Mouse (Mus musculus) embryonic facial prominence, embryonic 13.5 days (tissue): ENCODE data around the gene Lgr6. TPM values are rescaled to one million over a fixed set of nuclear protein-coding genes. Genes with fewer than 3 reads are reported as not detected.

Experiments used
- ATAC-seq: fragments of 200-750 bp; cut with Nextera tagmentation; 2 replicates; pipeline ENCODE4 v1.8.0; 2017; ENCODE audit warnings: low read depth; ENCODE audit not compliant: insufficient number of reproducible peaks, insufficient read depth, low FRiP score, low TSS enrichment
- H3K27ac ChIP-seq: fragments of 300-500 bp; sonication (generic); 2 replicates; pipeline ENCODE4 v1.5.1; 2015; ENCODE audit warnings: moderate library complexity, mild to moderate bottlenecking, inconsistent platforms
- H3K27me3 ChIP-seq: fragments of 300-500 bp; sonication (generic); 2 replicates; pipeline ENCODE4 v1.6.1; 2015; ENCODE audit warnings: mild to moderate bottlenecking, inconsistent platforms
- H3K36me3 ChIP-seq: fragments of 300-500 bp; sonication (generic); 2 replicates; pipeline ENCODE4 v1.6.1; 2015; ENCODE audit warnings: mild to moderate bottlenecking, inconsistent platforms
- H3K4me1 ChIP-seq: fragments of 300-500 bp; sonication (generic); 2 replicates; pipeline ENCODE4 v1.6.1; 2015; ENCODE audit warnings: inconsistent platforms
- H3K4me2 ChIP-seq: fragments of 300-500 bp; sonication (generic); 2 replicates; pipeline ENCODE4 v1.6.1; 2015; ENCODE audit warnings: moderate library complexity, mild to moderate bottlenecking, inconsistent platforms
- H3K4me3 ChIP-seq: fragments of 300-500 bp; sonication (generic); 2 replicates; pipeline ENCODE4 v1.5.1; 2015; ENCODE audit warnings: mild to moderate bottlenecking, inconsistent platforms
- H3K9ac ChIP-seq: fragments of 300-500 bp; sonication (generic); 2 replicates; pipeline ENCODE4 v1.6.1; 2015; ENCODE audit warnings: mild to moderate bottlenecking, inconsistent platforms
- H3K9me3 ChIP-seq: fragments of 300-500 bp; sonication (generic); 2 replicates; pipeline ENCODE4 v1.6.1; 2016; ENCODE audit warnings: inconsistent platforms
- WGBS: fragments of 180-500 bp; shearing (Covaris S2); methylation state at CpG from one replicate; pipeline ENCODE4 v1.1.7; 2015; ENCODE audit warnings: mixed read lengths; 5-methylcytosine and 5-hydroxymethylcytosine counted together
- polyA plus RNA-seq: library from polyadenylated mRNA; unstranded; fragments of >200 nt; fragmentation: Nextera tagmentation; extraction: Ambion mirVana; gene quantifications from 2 replicates; pipeline ENCODE4 v1.2.1, GENCODE M21; 2015

Lgr6 gene
- polyA plus RNA-seq, 1 experiment from 2014 or later = 11.5 TPM

DNA sequence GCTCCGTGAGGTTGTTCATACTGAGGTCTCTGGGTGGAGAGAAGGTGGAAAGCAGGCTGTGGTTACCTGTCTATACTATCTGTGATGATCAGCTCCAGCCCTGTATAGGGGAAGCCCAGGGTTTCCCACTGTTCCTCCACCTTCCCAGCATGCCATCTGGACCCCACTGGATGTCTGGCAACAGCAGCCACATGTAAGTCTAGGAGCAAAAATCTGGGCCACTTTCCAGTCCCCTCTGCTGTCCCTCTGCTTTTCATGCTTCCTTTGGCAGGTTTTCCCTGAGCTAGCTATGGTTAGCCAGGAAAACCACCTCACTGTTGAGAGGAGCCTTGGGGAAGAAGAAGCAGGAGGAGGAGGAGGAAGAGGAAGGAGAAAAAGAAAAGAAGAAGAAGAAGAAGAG is 29.8 kb downstream of the Lgr6 start:
- 85% methylated on average over 1 of the region's 1 CpGs for WGBS
- Histone ChIP-seq H3K4me2 (no peak overlapping the region), H3K4me1 (peaks cover 21% of the 10 kb centered on the region; the same call in 1 of the 2 replicates), H3K27ac (no peak overlapping the region), H3K9me3 (0 out of 2 replicates have a peak, but pooled peaks cover 3% of the 10 kb centered on the region), H3K9ac (no peak overlapping the region), H3K4me3 (no peak overlapping the region), H3K27me3 (0 out of 2 replicates have a peak, but pooled peaks cover 4% of the 10 kb centered on the region), H3K36me3 (no peaks in the 10 kb centered on the region)
- ATAC-seq = no peak

DNA sequence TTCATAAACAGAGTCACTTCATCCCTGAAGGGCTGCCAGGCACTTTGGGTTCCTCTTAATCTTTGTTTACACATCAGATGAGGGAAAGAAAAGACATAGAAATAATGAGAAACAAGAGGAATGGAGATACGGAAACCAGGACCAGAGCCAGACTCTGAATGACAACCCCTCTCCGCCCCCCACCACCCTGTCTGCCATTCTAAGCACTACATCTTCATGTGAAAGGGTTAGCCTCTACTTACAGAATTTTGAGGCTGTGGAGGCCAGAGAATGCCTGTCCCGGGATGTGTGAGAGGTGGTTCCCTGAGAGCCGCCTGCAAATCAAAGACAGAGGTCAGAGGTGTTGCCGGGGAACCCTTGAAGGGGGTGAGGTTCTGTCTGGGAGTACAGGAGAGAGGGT is 32.4 kb downstream of the Lgr6 start:
- Histone ChIP-seq H3K4me1 (peaks cover 10% of the 10 kb centered on the region; the same call in 1 of the 2 replicates), H3K36me3 (no peaks in the 10 kb centered on the region), H3K27ac (no peak overlapping the region), H3K4me3 (no peak overlapping the region), H3K4me2 (no peak overlapping the region), H3K27me3 (no peaks in the 10 kb centered on the region), H3K9me3 (0 out of 2 replicates have a peak, but pooled peaks cover 3% of the 10 kb centered on the region), H3K9ac (no peak overlapping the region)
- ATAC-seq = no peak
- 67% methylated on average over 5 of the region's 5 CpGs for WGBS

DNA sequence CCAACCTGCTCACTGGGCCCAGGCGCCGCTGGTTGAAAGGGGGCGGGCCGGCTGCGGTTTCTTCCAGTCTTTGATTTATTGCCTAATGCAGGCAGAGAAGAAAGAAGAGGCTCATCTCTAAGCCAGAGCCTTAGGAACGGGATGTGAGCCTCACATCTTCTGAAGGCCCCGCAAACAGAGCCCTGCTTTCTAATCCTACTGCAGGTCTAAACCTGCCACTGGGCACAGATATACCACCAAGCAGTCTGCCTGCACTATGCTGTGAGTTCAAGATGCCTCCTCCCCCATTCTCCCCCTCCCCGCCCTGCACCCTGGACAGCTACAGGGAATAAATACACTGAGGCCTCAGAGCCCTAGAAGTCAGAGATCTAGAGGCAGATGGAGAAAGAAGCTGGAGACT is 35.2 kb downstream of the Lgr6 start:
- Histone ChIP-seq H3K36me3 (no peaks in the 10 kb centered on the region), H3K4me2 (no peak overlapping the region), H3K4me1 (no peaks in the 10 kb centered on the region), H3K27ac (no peak overlapping the region), H3K9ac (no peak overlapping the region), H3K9me3 (0 out of 2 replicates have a peak, but pooled peaks cover 3% of the 10 kb centered on the region), H3K4me3 (no peak overlapping the region), H3K27me3 (no peaks in the 10 kb centered on the region)
- 74% methylated on average over 8 of the region's 8 CpGs for WGBS
- no peak for ATAC-seq

DNA sequence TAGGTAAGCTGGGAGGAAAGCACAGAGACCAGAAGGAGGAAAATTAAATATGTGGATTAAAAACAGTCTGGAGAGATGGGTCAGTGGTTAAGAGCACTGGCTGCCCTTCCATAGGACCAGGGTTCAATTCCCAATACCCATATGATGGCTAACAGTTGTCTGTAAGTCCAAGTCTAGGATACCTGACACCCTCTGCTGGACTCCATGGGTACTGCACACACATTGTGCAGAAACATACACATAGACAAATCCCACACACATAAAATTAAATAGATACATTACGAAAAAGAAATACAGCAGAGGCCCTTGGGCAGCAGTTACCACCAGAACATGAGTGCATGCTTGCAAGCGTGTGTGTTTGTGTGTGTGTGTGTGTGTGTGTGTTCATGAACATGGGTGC is 40.6 kb downstream of the Lgr6 start:
- H3K27ac ChIP-seq = no peak overlapping the region
- peaks cover 4% of the 10 kb centered on the region; the same call in 1 of the 2 replicates for H3K9me3 ChIP-seq
- H3K9ac ChIP-seq = no peak overlapping the region
- H3K4me3 ChIP-seq = no peak overlapping the region
- whole genome bisulfite sequencing = 96% methylated on average over 2 of the region's 2 CpGs
- no peaks in the 10 kb centered on the region for H3K4me1 ChIP-seq
- H3K4me2 ChIP-seq = no peak overlapping the region
- no peaks in the 10 kb centered on the region for H3K27me3 ChIP-seq
- ATAC-seq = no peak
- no peaks in the 10 kb centered on the region for H3K36me3 ChIP-seq

DNA sequence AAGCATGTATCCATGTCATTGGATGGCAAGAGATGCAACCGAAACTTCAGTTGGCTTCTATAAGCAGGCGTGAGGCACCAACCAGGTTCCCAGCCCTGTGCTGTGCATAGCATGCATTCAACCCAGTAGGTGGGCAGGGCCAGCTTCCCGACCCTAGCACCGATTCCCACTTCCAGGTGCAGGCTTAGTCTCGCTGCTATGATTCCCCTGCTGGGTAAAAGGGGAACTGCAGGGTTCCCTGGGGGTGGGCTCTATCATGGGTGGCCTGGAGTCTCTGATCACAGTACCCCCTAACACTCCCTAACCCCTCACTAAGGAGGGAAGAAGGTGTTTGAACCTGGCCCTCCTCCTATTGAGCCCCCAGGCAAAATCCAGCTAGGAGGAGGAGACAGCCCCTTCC is 42.1 kb downstream of the Lgr6 start:
- Histone ChIP-seq H3K4me3 (no peak overlapping the region), H3K9ac (no peak overlapping the region), H3K4me1 (no peaks in the 10 kb centered on the region), H3K9me3 (peaks cover 4% of the 10 kb centered on the region; the same call in 1 of the 2 replicates), H3K27me3 (no peaks in the 10 kb centered on the region), H3K36me3 (no peaks in the 10 kb centered on the region), H3K4me2 (no peak overlapping the region), H3K27ac (no peak overlapping the region)
- WGBS = 66% methylated on average over 5 of the region's 5 CpGs
- no peak for ATAC-seq

DNA sequence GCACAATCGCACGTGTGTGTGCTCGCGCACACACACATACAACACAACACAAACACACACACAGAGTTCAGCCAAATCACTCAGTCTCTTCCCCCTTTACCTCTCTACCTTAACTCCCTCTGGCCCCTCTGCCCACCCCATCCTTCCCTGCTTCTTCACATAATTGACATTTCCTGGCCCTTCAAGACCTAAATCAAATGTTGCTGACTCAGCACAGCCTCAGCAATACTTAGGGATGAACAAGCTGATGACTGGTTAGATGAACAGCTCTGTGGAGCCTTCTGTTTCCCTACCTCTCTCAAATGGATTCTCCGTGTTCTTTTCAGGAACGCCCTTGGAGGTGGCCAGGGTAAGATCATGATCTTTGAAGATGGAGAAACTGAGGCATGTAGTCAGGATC is 43.8 kb downstream of the Lgr6 start:
- Histone ChIP-seq H3K4me3 (no peak overlapping the region), H3K9me3 (peaks cover 4% of the 10 kb centered on the region; the same call in 1 of the 2 replicates), H3K4me2 (no peak overlapping the region), H3K9ac (no peak overlapping the region), H3K27ac (no peak overlapping the region), H3K27me3 (no peaks in the 10 kb centered on the region), H3K4me1 (peaks cover 10% of the 10 kb centered on the region; the same call in 1 of the 2 replicates), H3K36me3 (no peaks in the 10 kb centered on the region)
- no peak for ATAC-seq
- WGBS = 92% methylated on average over 6 of the region's 6 CpGs

DNA sequence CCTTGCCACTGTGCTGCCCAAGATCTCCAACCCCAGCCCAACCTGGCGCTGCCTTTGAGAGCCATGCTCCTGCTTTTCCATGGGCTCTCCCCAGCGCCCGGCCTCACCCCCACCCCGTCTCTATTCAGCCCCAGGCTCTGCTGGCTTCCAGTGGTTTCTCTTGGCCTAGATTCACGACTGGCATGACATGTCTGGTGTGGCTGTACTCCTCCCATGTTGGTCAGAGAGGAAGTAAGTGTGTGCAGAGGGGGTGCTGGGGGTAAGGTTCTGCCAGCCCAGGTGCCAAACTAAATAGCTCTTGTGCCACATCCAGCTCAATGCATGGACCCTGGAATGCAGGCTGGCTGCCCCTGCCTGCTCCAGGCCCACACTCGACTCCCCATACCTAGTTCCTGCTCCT is 44.9 kb downstream of the Lgr6 start:
- ATAC-seq = no peak
- WGBS = 77% methylated on average over 6 of the region's 6 CpGs
- Histone ChIP-seq H3K9me3 (peaks cover 4% of the 10 kb centered on the region; the same call in 1 of the 2 replicates), H3K4me2 (no peak overlapping the region), H3K27ac (no peak overlapping the region), H3K4me1 (peaks cover 10% of the 10 kb centered on the region; the same call in 1 of the 2 replicates), H3K36me3 (no peaks in the 10 kb centered on the region), H3K4me3 (no peak overlapping the region), H3K9ac (no peak overlapping the region), H3K27me3 (no peaks in the 10 kb centered on the region)

DNA sequence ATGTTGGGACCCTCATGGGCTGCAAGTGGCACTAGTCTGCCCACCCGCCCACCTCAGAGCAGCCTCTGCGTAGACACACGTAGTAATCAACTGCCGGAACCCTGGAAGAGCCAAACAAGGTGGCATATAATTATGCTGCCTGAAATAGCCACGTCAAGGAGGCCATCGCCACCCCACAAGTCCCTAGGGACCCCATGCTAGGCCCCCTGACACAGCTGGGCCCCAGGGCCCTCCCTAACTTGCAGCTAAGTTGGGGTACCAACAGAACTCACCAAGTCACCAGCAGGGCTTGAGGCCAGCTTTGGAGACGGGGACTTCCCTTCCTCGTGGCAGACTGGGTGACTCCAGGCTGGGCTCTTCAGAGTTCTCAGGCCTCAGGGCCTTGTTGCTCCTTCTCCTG is 48.2 kb downstream of the Lgr6 start:
- 71% methylated on average over 8 of the region's 8 CpGs for WGBS
- Histone ChIP-seq H3K4me2 (no peak overlapping the region), H3K9me3 (no peaks in the 10 kb centered on the region), H3K4me1 (peaks cover 10% of the 10 kb centered on the region; the same call in 1 of the 2 replicates), H3K36me3 (no peaks in the 10 kb centered on the region), H3K4me3 (no peak overlapping the region), H3K27me3 (no peaks in the 10 kb centered on the region), H3K9ac (no peak overlapping the region), H3K27ac (no peak overlapping the region)
- no peak for ATAC-seq

DNA sequence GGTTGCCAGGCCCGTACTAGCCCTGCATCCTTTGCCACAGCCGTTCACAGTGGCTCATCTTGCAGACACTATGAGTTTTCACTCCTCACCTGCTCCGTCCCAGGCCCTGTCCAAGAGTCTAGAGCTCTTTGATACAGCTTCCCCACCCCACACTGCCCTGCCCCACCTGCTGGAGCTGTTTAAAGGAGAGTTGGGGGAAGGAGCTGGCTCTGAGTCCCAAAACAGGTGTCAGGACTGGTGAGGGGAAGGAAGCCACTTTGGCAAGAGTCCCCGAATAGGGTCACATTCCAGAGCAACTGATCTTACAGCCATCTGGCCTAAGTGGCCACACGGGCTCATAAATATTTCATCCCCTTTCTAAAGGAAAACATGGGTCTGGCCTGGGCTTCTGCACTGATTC is 51.0 kb downstream of the Lgr6 start:
- no peaks in the 10 kb centered on the region for H3K27me3 ChIP-seq
- H3K27ac ChIP-seq = no peak overlapping the region
- H3K4me3 ChIP-seq = no peak overlapping the region
- H3K4me1 ChIP-seq = peaks cover 13% of the 10 kb centered on the region; the same call in 1 of the 2 replicates
- no peak overlapping the region for H3K4me2 ChIP-seq
- H3K9ac ChIP-seq = no peak overlapping the region
- no peaks in the 10 kb centered on the region for H3K9me3 ChIP-seq
- no peaks in the 10 kb centered on the region for H3K36me3 ChIP-seq
- 74% methylated on average over 5 of the region's 5 CpGs for WGBS
- no peak for ATAC-seq

DNA sequence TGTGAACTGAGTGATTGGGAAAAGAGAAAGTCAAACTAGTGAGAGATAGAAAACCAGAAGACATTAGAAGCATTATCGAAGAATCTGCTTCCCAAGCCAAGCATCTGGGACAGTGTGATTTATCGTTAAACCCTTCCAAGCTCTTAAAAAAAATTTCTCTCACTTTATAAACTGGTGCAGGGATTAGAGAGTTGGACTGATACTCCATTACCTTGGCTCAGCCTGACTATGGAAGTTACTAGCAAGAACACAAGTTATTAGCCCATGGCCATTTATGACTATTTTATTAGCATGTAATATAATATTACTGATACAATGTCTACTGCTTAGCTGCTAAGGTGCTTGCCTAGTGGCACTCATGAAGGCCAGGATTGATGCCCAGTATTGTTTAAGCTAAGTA is 60.6 kb downstream of the Lgr6 start:
- Histone ChIP-seq H3K4me2 (no peak overlapping the region), H3K27me3 (no peaks in the 10 kb centered on the region), H3K36me3 (no peaks in the 10 kb centered on the region), H3K4me1 (peaks cover 8% of the 10 kb centered on the region; the same call in 1 of the 2 replicates), H3K9me3 (no peaks in the 10 kb centered on the region), H3K4me3 (no peak overlapping the region), H3K9ac (no peak overlapping the region), H3K27ac (no peak overlapping the region)
- ATAC-seq = no peak
- 97% methylated on average over 2 of the region's 2 CpGs for WGBS

DNA sequence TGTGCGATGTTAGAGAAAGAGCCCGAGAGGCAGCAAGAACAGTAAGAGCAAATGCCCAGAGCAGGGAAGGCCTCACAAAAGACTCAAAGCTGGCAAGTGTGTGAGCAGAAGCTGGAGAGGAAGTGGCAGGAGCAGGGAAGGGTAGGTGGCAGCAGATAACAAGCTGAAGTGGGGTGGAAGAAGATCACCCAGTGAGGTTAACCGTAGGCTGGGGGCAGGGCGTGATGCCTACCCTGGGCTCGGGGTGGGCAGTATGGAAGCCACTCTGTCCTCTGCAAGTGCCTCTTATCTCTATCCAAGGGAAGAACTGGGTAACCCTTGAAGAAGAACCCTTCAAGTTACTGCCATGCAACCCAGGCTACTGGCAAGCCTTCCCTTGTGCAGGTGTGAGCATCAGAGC is 68.8 kb downstream of the Lgr6 start:
- no peaks in the 10 kb centered on the region for H3K36me3 ChIP-seq

DNA sequence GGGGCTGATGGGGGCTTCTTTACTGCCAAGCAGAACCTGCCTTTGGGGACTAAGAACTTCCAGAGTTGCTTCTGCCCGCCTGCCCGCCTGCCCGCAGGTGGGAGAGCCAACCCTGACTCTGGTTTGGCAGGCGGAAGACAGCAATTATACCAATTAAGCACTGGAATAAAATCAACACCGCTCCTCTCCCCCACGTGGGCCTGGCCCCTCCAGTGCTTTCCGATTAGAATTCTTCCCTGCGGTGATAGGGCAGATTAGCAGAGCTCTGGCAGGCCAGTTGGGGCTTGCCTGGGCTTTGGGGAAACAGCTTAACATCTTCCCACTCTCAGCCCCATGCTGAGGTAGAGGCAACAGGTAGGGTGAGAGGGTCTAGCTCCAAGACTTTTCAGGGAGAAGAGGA is 72.4 kb downstream of the Lgr6 start:
- WGBS = 17% methylated on average over 8 of the region's 8 CpGs
- H3K27ac ChIP-seq = no peak overlapping the region

More for the DNA sequence above, 68.8 kb downstream of the Lgr6 start:
- no peak overlapping the region for H3K27ac ChIP-seq
- no peaks in the 10 kb centered on the region for H3K27me3 ChIP-seq
- no peak overlapping the region for H3K9ac ChIP-seq
- H3K4me3 ChIP-seq = no peak overlapping the region
- H3K4me2 ChIP-seq = no peak overlapping the region
- peaks cover 18% of the 10 kb centered on the region; the same call in 1 of the 2 replicates for H3K4me1 ChIP-seq
- H3K9me3 ChIP-seq = no peaks in the 10 kb centered on the region
- no peak for ATAC-seq
- WGBS = 85% methylated on average over 5 of the region's 5 CpGs

More for the DNA sequence above, 72.4 kb downstream of the Lgr6 start:
- no peaks in the 10 kb centered on the region for H3K27me3 ChIP-seq
- 0 out of 2 replicates have a peak, but pooled peaks cover 5% of the 10 kb centered on the region for H3K9me3 ChIP-seq
- H3K4me3 ChIP-seq = no peak overlapping the region
- no peaks in the 10 kb centered on the region for H3K36me3 ChIP-seq
- 0 out of 2 replicates have a peak, but pooled peaks have one; percentile 11 for ATAC-seq
- no peak overlapping the region for H3K4me2 ChIP-seq
- peaks cover 7% of the 10 kb centered on the region; the same call in 1 of the 2 replicates for H3K4me1 ChIP-seq
- H3K9ac ChIP-seq = no peak overlapping the region
